Mouse (Mus musculus): ENCODE results near the gene A930004D18Rik.
A peak's percentile ranks its signal among the peaks of the same experiment; 100 is the strongest.

A930004D18Rik gene

DNA sequence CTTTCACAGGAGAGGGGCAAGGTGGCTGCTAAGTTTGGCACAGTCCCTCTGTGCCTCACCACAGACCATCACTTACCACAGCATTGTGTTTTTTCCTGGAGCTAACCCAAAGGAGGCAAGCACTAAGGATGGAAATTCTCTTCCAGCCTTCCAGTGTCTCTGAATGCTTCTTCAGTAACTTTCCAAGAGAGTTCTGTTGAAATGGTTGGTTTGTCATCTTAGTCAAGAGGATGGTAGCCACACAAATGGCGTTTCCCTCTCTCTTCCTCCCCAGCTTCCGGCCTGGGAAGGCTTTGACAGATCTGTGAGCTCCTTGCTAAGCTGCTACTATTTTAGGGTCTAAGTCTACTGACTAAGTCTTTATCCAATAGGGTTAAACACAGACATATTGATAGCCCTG is at the start of gene A930004D18Rik:
Gene A930004D18Rik, minus strand, starts transcription at position 247 of the 400 bp plus-strand sequence.
- DNase-seq (ENCODE audit: low spot score), result no peak

DNA sequence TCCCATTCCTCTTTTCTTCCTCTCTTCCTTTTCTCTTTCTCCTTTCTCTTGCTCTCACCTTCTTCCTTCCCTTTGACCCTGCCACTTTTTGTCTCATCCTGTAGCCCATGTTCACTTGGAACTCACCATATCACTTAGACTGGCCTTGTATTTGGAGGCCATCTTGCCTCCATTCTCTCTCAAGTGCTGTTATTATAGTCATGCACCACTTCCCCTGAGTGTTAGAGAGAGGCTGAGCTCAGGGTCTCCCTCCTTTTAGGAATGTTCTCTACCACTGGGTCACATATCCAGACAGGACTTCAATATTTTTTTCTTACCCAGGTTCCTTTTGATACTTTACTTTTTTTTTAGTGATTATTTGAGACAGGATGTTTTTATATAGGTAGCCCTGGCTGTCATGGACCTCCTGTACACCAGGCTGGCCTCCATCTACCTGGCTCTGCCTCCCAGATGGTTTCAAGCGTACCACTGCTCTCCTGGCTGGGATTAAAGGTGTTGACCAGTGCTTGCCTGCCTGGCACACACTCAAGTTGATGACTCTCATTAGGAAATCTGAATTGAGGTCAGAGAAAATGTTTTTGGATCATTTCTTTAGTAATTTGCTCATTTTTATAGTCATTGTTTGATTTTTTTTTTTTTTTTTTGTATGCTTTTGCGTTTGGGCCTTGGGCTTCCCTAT is 42.8 kb upstream of the A930004D18Rik start:
- no peak for DNase-seq (ENCODE audit: low spot score)

DNA sequence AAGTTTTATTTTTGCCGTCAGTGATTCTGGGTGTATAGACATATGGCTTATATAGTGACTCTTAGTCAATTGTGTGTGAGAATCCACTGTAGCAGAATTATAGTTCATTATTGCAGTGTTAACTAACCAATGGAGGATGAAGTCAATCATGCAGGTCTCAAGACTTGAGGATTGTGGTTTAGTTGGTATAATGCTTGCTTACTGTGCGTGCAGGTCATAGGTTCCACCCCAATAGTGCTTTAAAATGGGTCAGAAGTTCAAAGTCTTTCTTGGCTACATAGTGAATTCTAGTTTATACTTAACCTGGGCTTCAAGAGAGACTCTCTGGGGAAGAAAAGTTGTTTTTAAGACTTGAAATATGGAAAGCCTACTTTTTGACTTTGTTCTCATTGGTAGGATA is 34.4 kb upstream of the A930004D18Rik start:
- no peak for DNase-seq (ENCODE audit: low spot score)

DNA sequence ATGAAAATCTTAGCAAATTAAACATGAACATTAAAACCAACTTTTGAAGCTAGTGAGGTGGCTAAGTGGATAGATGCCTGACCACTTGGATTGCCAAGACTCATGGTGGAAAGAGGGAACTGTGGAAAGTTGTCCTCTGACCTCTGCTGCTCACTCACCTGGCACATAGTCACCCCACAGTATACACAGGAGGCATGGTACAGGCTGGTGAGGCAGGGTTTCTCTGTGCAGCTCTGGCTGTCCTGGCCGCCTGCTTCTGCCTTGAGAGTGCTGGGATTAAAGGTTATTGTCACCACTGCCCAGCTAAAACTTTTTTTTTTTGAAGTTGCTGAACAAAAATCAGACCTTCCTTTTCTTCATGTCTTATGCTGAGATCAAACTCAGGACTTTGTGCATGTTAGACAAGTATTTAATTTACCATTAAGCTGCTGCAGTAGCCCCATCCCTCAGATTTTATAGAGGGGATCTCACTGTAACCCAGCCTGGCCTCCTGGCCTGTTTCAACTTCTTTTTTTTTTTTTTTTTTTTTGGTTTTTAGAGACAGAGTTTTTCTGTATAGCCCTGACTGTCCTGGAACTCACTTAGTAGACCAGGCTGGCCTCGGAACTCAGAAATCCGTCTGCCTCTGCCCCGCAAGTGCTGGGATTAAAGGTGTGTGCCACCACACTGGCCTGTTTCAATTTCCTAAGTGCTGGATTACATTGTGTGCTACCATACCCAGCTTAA is 30.7 kb upstream of the A930004D18Rik start:
- no peak for DNase-seq (ENCODE audit: low spot score)

GRCm38 (mm10) chr2:18066436-18066835 is 28.9 kb upstream of the A930004D18Rik start:
- no peak for DNase-seq (ENCODE audit: low spot score)

GRCm38 (mm10) chr2:18065708-18066030 is 28.1 kb upstream of the A930004D18Rik start:
- no peak for DNase-seq (ENCODE audit: low spot score)

GRCm38 (mm10) chr2:18064941-18065707 is 27.6 kb upstream of the A930004D18Rik start:
- DNase-seq (ENCODE audit: low spot score), result peak; percentile 56

GRCm38 (mm10) chr2:18064356-18064858 is 26.9 kb upstream of the A930004D18Rik start:
- DNase-seq (ENCODE audit: low spot score), result peak; percentile 94

DNA sequence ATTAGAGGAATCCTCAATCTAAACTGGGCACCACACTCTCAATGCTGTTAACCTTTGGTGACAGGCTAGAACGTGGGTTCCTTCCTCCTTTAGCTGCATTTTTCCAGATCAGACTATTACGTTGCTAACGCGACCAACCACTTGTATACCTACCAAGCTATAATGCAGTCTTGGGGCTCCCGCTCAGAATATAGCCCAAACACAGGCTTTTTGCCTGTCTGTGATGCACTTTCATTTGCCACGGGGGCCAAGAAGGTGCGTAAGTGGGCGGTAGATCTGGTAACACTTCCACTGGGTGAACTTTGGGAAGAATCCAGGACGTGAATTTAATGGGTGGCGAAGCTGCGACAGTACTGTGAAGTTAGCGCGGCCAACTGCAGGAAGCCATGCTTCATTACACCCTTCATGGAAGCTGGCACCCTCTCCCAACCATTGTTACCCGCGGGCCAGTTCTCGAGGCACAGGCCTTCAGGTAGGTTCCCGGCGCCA is 26.3 kb upstream of the A930004D18Rik start:
- peak; percentile 68 for DNase-seq (ENCODE audit: low spot score)

DNA sequence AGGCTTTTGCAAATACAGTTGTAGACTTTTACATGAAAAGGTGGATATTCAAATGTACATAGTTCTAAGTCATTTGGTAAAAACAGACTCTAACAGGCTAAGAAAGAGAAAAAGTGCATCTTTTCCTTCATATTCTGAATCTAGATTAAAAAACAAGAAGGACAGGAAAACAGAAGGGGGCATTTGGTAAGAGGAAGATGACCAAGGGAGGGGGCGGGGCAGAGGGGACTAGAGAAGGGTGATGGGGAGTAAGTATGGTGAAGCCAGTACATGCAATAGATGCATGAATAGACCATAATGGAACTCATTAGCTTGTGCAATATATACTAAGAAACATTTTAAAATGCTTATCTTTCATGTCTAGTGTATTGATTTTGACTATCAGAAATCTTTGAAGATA is 22.9 kb upstream of the A930004D18Rik start:
- DNase-seq (ENCODE audit: low spot score), result no peak

DNA sequence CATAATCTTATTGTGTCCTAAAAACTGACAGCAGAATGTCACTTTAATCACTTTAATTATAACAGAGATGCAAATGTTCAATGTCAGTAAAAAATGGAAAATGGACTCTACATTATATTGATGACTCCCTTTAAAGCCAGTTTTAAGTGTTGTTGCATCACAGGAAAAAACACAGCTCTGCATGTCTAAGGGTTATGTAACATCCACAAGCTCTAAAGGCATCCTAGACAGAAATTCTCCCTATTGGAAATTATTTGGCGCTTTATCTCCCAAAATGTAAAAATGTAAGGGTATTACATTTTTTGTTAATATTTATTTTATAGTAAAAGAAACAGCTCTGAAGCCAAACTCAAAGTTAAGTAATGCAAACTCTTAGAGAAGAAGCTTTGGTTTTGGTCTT is 22.4 kb upstream of the A930004D18Rik start:
- DNase-seq (ENCODE audit: low spot score), result no peak

GRCm38 (mm10) chr2:18059063-18059462 is 21.5 kb upstream of the A930004D18Rik start:
- no peak for DNase-seq (ENCODE audit: low spot score)

GRCm38 (mm10) chr2:18058146-18058708 is 20.7 kb upstream of the A930004D18Rik start:
- DNase-seq (ENCODE audit: low spot score), result no peak

- DNase-seq (ENCODE audit: low spot score), result peak; percentile 67
Observed at GRCm38 (mm10) chr2:18057336-18058145, 20.0 kb upstream of the A930004D18Rik start.

- DNase-seq (ENCODE audit: low spot score), result peak; percentile 91
Observed at GRCm38 (mm10) chr2:18056786-18057255, 19.3 kb upstream of the A930004D18Rik start.

DNA sequence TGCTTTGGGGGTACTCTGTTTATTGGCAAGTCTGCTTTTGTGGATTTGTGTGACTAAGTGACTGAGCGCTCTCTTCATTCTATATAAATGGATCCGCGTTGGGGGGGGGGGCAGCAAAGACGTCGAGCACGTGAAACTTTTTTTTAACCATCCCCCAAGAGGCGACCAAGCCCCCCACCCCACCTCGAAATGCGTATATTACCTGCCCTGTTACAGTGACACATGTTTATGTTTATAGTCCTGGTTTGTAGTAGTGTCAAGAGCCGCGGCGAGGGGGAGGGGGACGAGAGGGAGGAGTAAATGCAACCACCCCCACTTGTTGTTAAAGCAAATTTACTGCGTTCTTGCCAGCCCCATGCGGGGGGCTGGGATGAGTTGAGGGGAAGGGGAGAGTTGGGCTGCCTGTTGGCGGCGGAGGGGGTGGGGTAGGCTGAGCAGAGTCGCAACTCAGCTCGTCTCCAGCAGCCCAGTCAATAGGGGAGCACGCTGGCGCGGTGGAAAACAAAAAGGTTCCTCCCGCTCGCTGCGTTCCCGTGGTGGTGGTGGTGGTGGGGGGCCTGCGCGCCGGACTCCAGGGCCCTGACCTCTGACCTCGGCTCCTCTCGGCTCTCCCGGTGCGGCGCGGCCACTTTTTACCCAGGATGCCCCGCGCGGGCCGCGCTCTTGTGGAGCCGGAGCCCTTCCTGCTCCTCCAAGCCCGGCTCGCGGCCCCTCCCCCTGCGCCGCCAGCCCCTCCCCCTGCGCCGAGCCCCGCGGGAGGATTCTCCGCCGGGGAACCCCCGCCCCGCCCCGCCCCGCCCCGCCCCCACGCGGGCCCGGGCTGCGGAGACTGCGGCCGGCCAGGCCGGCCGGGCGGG is 18.6 kb upstream of the A930004D18Rik start:
- DNase-seq (ENCODE audit: low spot score), result peak; percentile 87

DNA sequence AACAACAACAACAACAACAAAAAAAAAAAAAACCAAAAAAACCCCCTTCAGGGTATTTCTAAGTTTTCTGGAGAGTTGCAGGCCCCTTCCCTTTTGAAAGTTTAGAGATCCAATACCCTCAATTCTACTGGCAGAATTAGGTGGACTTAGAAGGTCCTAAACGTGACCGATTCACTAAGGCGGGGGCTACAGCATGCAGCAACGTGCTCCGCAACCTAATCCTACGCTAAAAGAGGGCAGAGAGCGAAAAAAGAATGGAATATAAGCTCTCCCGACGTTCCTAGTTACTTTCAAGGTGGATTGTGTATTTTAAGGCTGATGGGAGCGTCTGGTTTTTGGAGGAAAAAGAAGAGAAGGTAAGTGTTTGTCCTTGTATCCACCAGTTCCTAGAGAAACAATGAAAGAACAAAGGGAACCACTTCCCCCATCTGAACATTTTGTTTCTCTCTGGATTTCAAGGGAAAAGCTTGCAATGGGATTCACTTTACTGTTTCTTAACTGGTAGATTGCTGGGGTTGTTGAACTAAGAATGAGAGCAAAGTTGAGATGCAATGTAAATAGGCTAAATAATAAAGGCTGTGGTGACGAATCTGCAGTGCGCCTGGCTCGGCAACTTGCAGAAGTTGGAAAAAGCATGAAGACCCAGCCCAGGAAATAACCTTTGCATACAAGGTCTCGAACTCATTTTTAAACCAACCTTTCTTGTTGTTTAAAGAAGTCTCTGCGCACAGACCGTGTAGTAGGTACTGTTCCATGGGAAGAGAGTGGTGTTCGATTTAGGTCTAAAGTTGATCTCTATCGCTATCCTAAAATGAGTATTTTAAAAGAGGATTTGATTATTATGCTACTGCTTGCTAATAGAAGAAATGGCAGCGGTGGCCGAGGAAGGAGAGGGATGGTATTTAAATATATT is 17.7 kb upstream of the A930004D18Rik start, which contains the start of gene Mllt10:
Gene Mllt10, plus strand, starts transcription at position 222 of the 913 bp plus-strand sequence.
- DNase-seq (ENCODE audit: low spot score), result no peak

DNA sequence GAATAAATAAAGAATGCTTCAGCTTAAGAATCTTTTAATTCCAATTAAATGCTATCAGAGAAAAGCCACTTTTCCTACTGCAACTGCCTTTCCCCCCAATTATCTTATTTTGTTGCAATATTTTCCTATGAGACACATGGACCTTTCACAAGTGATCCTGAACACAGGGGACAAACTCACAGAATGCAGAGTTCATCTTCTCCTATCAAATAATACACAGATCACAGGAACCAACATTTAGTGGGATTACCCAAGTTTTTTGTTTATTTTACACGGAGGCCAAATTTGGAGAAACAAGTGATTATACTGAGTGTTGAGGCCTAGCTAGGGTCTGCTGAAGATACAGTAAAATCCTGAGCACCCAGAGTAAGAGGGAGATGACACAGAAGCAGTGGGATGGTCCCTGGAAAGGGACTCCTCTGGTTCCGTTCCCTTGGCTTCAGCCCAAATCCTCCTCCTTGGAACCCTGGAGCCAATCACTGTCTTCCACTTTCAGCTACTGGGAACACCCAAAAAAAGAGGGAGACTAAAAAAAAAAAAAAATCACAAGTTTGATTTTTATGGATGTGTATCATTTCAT is 16.5 kb upstream of the A930004D18Rik start:
- DNase-seq (ENCODE audit: low spot score), result no peak
